Mouse (Mus musculus) retina, adult 2 months (tissue): ENCODE measurements around the gene Cgnl1.
A peak's percentile ranks its signal among the peaks of the same experiment; 100 is the strongest.
"Not testable (repeated sequence)": the region's sequence is repeated elsewhere in the genome, so short reads cannot be mapped to it uniquely, and the experiment has no call there.

Experiments
- DNase-seq: peaks from one replicate; pipeline ENCODE4 v3.0.0-alpha.2; 2012; ENCODE audit warnings: low read depth, low spot score

The Cgnl1 gene

DNA sequence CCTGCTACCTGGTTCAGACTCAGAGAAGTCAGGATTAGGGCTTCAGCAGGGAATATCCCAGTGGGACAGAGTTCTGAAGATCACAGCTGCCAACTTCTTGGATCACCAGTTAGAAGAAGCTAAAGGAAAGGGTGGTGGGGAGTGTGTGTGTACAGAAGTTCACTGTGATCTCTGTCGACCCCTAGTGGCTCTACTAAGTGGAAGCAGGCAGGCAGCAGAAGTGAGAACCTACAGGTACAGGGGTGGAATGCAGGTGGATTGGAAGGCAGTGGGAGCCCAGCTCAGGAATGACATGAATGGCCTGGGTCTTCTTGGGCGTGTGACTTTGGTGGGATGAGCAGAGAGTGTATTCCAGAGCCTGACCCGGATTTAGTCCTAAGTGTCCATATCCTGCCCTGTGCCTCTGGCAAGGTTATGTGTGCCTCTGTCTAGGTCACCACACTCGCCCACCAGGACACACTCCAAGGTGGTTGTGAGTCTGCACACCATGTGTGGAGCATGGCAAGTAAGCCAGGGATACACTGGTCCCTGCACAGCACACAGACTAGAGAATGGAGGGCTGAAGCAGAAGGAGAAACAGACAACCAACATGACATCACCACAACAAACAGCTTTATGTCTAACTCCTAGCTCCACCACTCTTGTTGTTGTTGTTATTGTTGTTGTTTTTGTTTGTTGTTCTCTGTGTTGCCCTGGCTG is 147.4 kb downstream of the Cgnl1 start:
- peak; percentile 30 for DNase-seq

GRCm38 (mm10) chr9:71622593-71622992 is 148.8 kb downstream of the Cgnl1 start:
- DNase-seq: no peak

- DNase-seq: no peak
These were observed 149.4 kb downstream of the Cgnl1 start for GRCm38 (mm10) chr9:71621968-71622367.

DNA sequence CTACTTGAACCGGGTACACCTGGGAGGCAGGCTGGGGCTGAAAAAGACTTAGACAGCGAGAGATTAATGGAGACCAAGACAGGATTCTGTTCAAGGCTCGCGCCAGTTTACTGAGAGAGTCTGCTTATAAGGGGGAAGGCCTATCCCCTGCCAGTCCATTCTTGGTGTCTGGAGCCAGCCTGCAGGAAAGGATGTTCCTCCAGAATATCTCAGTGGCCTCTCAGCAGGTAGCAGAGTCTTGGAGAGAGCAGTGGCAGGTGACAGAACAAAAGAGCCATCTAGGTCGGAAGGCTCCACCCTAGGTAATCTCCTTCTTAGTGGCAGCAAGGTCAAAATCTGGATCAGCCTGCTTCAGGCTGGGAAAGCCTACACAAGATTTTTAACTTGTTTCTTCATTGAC is 151.3 kb downstream of the Cgnl1 start:
- DNase-seq: not testable (repeated sequence)

DNA sequence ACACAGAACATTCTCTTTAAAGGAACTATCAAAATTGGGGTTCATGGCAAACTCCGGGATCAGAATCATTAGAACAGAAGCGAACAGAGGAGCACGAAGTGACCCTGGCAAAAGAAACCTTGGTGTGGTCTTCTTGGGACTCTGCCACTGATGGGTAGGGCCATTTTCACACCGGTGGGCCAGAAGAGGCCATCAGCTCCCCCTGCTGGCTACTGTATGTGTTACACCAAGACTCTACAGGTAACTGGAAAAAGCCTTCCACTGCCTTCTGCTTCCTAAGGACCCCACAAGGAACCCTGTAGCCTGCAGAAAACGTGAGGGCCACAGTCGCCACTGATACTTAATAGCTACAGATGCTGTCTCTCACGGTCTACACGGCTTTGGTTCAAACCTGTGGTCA is 154.0 kb downstream of the Cgnl1 start:
- no peak for DNase-seq

DNA sequence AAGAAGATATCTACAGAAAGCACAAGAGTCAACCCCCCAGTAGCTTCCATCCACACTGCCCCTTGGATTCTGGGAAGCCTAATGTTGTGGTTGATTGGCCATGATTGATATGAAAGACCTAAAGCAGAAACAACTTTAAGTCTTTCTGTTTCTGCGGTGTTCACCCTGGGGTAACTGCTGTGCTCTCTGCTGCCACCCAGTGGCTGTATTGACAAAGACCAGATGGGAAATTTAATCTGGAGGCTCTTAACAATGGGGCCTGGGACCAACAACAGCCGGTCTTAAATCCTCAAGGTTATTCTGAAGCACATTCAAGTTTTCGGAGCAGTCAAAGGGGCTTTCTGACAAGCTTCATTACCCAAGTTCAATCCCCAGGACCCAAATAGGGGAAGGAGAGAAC is 155.2 kb downstream of the Cgnl1 start:
- DNase-seq: peak; percentile 66

- no peak for DNase-seq
These were observed 156.8 kb downstream of the Cgnl1 start for GRCm38 (mm10) chr9:71614643-71615042.

GRCm38 (mm10) chr9:71612981-71613380 is 158.4 kb downstream of the Cgnl1 start:
- no peak for DNase-seq

GRCm38 (mm10) chr9:71611876-71612275 is 159.5 kb downstream of the Cgnl1 start:
- DNase-seq: no peak

- DNase-seq: no peak
These were observed 162.4 kb downstream of the Cgnl1 start for GRCm38 (mm10) chr9:71609010-71609409.

- DNase-seq: no peak
These were observed 164.9 kb downstream of the Cgnl1 start for GRCm38 (mm10) chr9:71606296-71607057.

DNA sequence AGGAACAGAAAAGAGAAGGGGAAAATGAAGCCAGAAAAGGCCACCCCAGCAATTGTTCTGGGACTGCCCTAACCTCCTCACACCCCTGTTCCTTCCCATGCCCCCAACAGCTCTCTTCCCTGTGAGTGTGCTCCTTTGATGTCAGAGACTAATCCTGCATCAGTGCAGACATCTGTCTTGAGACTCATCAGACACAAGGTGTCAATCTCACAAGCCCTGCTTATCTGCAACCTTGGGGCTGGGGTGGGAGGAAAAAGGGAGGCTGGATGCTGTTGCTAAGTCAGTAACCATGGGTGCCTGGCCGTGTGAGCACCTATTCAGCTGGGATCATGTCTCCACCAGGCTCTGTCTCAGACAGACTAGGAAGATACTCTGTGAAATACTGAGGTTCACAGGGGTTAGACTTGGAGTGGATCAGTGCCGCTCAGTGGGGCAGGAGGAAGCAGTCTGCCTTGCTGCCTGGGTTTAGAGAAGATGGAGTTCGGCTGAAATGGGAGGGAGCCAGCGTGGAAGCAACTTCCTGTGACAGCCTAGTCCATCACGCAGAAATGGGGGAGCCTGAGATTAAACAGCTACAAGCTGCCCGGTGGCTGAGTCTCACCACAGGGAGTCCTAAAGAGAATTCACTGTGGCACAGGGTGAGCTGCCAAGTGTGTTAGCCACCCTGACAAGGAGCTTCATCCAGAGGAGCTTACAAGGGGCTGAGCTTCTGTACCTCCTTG is 166.3 kb downstream of the Cgnl1 start:
- DNase-seq: no peak

DNA sequence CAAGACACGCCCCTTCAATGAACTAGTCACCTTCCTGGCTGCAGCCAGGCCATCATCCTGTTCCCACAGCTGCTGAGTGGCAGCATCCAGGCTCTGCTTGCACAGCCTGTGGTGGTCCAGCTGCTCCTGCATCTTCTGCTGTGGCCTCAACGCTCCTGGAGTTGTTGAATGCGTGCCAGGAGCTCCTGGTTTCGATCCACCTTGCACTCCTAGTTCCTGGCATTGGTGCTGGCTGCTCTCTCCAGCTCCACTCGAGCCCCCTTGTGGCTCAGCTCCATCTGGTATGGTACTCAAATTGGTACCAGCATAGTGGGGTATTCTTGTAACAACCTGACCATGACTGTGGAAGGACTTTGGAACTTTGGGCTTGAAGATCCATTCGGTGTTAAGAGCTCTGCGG is 171.5 kb downstream of the Cgnl1 start:
- no peak for DNase-seq

GRCm38 (mm10) chr9:71596888-71597287 is 174.5 kb downstream of the Cgnl1 start:
- DNase-seq: no peak

DNA sequence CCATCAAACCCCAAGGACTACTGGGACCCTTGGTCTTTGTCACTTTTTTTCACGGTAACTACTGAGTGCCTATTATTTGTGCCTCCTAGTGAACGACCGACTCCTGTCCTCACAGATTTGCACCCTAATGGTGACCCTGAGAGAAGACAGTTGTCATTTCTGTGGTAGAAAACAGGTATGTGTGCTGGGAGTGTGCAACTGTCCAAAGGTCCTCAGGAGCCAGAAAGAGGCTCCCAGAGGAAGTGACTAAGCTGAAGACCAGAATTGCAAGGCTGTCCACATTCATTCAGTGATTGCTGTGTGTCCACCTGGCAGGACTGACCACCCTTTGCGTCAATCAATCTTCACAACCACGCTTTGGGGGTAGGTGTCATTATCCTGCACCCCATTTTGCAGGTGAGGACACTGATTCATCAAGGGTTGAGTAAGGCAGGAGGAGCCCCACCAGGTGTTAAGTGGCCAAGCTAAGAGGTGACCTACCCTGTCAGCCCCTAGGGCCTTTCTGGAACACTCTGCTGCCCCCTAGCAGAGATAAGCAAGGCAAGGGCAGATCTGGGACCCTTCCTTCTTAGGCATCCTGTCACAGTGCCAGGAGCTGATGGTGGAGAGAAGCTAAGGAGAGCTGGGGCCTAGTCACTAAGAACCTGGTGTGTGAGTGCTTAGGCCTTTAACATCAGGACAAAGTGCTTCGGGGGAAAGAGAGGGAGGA is 178.7 kb downstream of the Cgnl1 start:
- DNase-seq: no peak

DNA sequence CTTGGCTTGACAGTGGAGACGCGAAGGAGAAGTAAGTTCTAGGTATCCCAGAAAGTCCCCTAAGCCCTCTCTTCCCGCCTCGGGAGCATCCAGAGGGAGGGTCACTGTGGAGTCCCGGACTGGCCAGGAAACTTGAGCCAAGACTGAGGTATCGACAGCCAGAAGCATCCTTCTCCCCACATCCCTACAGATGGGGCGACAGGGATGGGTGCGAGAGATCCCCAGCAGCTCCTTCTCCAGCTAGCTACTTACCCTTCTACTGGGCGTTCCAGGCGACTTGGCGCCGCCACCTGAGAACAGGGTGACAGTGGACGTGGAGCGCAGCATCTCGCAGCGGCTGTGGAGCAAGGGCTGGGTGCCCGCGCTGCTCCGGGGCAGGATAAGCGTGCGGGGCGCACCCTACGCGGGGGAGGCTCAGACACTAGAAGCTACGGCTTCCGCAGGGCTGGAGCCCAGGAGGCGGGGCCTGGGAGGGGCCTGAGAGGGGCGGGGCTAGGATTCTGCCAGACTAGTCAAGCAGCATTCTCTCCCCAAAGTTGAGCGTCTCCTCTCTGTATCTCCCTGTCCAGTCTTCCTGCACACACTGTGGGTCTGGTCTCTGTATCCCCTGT is 179.4 kb downstream of the Cgnl1 start, which contains the start of gene Myzap:
Myzap (minus strand) TSS at position 423 of the 611 bp plus-strand sequence.
- DNase-seq: no peak

GRCm38 (mm10) chr9:71591106-71591505 is 180.3 kb downstream of the Cgnl1 start:
- no peak for DNase-seq

DNA sequence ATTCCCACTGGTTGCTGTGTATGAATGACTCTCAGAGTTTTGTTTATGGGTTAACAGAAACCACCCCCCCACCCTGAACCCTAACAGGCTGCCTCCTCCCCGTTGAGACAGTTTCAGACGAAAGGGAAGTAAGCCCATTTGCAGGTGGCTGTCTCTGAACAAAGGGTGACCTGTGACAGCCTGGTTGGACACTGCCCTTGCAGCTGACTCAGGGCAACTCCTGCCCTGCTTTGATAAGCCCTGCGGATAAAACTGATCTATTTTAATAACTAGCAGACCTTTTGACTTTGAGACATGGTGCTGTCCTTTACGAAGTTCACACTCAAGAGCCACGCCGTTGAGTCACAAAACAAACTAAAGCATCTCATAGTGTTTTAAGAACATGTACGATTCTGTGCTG is 181.6 kb downstream of the Cgnl1 start:
- DNase-seq: no peak

DNA sequence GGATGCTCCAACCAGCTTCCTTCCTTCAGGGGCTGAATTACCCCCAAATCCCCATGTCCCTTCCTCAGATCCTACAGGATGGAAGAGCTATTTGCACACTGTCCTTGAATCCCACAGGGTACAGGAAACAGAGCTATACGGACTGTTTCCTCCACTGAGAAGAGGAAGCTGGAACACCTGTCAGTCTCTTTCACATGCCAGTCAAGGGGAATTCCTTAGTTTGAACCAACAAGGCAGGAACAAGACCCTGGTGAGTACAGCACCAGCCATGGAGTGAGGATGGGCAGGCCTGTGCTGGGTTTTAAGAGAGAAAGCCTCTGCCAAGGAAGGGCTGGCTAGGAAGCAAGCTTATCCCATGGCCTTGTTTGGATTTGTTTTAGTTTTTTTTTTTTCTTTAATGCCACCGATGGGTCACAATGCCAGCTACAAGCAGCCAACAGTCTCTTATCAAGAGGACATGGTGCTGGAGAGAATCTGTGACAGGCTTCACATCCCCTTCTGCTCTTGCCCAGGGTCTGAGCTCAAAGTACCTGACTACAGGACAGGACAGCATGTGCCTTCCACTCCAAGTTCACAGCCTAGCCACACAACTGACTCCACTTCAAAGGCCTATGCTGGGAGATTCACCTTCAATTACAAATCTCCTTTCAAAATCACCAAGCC is 182.3 kb downstream of the Cgnl1 start:
- DNase-seq: no peak

DNA sequence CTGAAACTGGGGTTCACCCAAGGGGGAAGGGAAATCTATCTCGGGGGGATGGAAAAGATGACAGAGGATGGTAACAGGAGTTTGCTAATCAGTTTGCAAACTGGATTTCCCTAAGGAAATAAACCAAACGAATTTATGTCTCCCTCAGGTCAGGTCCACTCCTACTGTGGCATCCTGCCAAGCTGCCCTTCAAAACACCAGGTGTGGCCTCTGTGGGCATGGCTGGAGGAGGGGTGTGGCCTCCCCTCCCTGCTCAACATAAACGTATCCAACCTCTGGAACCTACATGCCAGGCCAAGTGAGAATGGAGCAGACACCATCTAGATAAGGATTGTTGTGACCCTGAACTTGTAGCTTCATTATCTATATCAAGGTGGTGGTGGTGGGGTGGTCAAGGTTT is 185.0 kb downstream of the Cgnl1 start:
- DNase-seq: no peak

DNA sequence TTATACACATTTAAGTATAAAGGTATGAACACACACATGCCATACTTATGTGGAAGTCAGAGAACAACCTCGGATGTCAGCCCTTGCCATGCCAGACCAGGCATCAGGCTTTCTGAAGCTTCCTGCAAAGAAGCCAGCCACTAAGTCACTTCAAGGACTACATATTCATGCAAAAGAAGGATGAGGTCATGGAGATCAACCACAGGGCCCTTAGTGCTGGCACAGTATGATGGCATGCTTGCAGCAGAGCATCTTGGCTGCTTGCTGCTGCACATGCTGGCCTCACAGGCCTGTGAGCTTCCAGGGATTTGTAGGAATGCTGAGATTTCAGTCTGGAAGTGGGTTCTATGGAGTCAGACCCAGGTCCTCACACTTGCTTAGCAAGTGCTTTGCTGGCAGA is 188.6 kb downstream of the Cgnl1 start:
- no peak for DNase-seq
